Mouse (Mus musculus): ENCODE data around the gene Ipo5.

The Ipo5 gene

DNA sequence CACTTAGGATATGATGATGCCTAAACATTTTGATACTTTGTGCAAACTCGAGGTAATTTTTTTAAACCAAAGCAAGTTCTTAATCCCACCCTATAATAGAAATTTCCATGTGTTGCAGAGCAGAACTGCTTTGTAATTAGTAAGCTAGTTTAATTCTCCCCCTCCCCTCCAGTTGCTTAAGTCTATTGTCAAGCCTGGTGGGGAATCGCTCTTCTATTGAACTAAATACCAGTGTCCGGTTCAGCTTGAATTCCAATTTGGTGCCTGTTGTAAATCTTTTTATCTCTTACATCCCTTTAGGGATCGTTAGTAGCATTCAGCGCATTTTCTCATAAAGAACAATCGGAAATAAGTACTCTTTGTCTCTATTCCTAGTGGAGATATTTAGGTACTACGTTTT lies 1.9 kb downstream of the Ipo5 start:
- no peak for DNase-seq (ENCODE audit: extremely low read depth, insufficient read length, low spot score)

DNA sequence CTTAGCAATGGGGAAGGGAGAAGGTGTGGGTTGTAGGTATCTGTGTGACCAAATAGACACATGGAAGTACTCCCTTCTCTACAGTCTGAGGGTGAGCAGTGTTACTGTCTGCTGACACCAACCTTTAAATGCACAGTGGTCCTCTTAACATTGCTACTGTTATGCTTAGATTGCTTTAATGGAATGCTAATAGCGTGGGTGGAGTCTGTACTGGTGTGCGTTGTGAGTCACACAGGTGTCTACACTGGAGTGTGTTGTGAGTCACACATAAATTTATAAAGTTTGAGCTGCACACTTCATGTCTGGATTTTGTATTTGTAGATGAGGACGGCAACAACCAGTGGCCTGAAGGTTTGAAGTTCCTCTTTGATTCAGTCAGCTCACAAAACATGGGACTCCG lies 10.8 kb downstream of the Ipo5 start:
- DNase-seq (ENCODE audit: extremely low read depth, insufficient read length, low spot score), result no peak

DNA sequence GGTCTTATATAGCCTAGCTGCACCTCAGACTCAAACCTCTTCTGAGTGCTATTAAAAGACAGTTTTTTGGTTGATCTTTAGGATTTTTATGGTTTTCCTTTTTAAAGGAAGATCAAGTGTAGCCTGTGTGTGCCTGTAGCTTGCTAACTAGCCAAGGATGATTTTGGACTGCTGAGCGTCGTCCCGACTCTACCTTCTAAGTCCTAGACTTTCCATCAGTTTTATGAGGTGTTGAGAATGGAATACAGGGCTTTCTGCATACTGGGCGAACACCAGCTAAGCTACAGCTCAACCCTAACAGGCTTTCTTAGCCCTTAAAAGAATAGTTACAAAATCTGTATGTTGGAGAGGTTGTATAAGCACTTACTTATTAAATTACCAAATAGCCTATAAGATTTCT lies 13.0 kb downstream of the Ipo5 start:
- DNase-seq (ENCODE audit: extremely low read depth, insufficient read length, low spot score), result no peak

DNA sequence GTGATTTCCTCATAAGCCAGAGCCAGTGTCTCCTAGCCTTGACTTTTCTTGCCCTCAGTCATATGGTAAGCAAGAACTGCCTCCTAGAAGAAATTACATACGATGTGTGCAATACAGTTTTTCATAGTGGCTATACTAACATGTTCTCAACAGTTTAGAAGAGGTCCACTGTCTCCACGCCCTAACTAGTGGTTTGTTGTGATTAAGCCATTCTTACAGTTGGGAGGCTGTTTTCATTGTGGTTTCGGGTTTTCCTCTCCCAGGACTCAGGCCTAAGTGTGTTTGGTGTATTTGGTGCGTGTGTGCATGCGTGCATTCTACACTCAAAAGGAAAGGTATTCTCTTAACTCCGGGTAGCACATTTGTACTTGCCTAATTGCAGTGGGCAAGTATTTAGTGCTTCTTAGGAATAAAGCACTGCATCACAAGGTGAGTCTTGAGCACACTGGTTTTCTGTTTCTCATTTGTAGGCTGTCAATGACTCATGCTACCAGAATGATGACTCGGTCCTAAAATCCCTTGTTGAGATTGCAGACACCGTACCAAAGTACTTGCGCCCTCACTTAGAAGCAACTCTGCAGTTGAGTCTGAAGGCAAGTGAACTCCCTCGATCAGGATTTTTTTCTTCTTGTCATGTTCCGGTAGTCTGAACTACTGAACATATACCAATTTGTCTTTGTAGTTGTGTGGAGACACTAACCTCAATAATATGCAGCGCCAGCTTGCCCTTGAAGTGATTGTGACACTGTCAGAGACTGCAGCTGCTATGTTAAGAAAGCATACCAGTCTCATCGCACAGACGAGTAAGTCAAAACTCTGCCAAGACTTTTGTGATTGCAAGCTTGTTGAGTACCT lies 14.9 kb downstream of the Ipo5 start:
- DNase-seq (ENCODE audit: extremely low read depth, insufficient read length, low spot score), result peak; percentile 17

DNA sequence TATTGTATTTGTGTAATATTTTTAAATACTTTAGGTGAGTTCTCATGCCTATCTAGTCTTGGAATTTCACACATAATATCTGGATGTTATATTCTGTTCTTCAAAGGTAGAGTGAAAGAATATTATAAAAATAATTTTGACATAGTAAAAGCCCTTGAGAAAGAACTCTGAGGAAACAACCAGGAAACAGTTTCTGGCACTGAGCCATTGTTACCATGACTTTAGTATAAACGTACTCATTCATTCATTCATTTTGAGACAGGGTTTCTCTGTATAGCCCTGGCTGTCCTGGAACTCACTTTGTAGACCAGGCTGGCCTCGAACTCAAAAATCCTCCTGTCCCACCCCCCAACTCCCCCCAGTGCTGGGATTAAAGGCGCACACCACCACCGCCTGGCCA lies 20.2 kb downstream of the Ipo5 start:
- DNase-seq (ENCODE audit: extremely low read depth, insufficient read length, low spot score), result no peak

DNA sequence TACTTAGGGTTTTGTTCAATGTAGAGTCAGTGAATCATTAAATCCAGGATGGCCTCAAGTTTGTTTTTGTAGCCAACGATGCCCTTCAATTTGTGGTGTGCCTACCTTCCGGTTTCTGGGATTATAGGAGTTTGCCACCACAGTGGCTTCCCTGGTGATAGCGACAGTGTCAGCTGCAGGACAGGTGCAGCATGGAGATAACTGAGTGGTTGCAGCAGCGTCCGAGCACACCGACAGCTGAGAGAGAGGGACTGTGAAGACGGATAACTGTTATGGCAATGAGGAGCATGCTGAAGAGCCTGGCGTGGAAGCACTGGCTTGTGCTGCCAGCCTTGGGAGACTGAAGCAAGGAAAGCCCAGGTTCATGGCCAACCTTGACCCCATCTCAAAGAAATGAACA lies 22.6 kb downstream of the Ipo5 start:
- DNase-seq (ENCODE audit: extremely low read depth, insufficient read length, low spot score), result no peak

DNA sequence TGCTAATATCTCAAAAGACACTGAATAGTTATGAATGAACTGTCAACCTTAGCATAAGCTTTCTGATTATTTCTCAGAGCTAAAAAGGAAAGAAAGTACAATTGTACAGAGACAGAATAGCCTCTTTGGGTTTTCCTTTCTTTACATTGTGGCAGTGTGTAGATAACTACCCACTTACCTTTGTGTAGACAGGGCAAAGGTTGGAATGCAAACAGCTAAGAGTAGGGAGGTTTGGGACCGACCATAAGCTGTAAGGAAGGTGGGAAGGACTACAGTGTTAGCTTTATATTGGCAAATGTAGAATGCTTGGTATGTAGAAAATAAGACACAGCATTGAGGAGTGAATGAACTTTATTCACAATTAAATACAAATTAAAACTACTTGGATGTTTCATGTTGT lies 26.1 kb downstream of the Ipo5 start:
- no peak for DNase-seq (ENCODE audit: extremely low read depth, insufficient read length, low spot score)

DNA sequence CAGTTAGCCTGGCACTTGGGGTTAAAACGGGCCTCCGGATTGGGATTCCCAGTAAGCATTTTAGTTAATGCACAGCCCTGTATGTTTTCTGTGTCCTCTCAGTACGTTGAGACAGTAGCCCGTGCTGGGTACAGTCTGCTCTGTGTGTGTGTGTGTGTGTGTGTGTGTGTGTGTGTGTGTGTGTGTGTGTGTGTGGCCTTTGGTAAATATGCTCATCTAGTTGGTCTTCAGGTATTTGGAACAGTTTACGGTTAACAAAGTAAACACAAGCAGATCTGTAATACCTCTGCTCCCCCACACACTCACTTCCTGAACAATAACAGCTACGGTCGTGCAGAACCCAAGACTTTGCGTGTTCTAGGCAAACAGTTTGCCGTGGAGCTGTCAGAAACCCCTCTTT lies 31.8 kb downstream of the Ipo5 start:
- DNase-seq (ENCODE audit: extremely low read depth, insufficient read length, low spot score), result no peak

DNA sequence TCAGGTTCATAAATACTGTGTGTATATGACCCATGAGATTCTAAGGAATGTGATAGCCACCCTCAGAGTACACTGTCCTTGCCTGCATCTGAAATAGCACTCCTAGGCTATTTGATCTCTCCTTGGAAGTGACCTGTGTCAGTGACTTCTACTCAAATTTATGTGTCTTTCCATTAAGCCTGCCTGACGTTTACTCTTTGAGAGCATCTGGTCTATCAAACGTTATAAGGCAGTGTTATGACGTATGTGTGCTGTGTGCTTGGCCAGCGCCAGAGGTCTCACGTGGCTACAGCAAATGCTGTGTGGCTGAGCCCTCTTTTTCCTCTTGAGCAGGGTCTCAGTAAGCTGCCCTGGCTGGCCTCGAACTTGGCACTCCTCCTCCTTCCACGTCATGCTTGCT lies 34.1 kb downstream of the Ipo5 start:
- no peak for DNase-seq (ENCODE audit: extremely low read depth, insufficient read length, low spot score)

DNA sequence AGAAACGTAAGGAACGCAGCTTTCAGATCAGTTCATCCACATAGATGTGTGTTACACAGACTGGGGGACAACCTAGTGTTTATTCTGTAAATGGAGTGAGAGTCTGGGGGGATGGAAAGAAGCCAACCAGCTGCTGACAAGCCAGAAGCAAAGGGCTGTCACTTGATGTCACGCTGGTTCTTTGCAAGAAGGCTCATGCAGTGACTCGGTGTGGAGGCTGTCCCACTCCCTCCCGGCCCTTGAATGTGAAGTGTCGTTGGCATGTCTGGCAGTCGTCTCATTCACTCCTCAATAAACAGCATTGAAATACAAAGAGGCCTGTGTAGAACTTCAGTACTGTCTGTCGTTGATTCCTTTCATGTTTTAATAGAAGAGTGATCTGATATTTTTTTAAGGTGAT lies 36.1 kb downstream of the Ipo5 start:
- no peak for DNase-seq (ENCODE audit: extremely low read depth, insufficient read length, low spot score)

DNA sequence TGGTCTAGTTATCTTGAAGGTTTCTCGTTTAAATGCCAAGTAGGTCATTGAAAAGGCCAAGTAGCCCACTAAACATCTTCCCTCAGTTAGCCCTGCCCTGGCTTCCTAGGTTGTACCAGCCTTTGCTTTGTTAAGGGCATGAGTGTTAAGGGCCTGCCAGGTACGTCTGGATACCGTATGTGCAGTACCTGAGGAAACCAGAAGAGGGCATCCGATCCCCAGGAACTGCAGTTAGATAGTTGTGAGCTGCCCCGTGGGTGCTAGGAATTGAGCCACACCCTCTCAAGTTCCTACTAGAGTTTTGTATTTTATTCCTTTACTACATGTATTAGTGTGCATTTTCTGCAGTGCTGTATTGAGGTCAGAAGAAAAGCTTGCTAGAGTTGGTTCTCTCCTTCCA lies 38.0 kb downstream of the Ipo5 start:
- no peak for DNase-seq (ENCODE audit: extremely low read depth, insufficient read length, low spot score)

DNA sequence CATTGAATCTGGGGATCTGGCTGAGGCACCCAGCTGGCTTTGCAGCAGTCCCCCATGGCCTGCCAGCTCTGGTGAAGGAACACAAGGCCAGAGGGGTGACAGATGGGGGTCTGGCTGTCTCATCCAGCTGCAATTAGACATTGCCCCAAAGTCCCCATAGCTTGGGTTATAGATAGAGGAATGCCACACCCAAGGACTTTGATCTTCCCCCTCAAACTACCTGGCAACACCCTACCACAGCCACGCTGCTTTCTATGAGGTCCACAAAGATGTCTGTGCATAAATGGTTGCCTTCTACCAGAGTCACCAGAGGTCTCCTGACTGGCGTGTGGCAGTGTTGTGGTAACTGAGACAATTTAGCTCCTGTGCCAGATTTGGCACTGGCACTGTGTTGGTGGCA lies 39.0 kb downstream of the Ipo5 start:
- DNase-seq (ENCODE audit: extremely low read depth, insufficient read length, low spot score), result no peak

DNA sequence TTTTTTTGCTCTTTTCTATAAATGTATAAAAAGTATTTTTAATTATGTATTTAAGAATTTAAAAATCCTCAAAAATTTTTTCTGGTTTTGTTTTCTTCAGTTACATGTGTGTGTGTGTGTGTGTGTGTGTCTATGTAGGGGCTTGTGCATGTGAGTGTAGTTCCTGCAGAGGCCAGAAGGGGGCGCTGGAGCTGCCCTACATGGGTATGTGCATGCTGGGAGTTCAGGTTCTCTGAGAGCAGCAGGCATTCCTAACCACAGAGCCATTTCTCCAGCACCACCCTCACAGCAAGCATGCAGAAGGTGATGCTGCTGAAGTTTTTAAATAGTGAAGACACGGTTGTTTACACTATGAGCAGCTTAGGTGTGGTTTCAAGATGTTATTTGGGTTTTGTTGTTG lies 41.4 kb downstream of the Ipo5 start:
- DNase-seq (ENCODE audit: extremely low read depth, insufficient read length, low spot score), result no peak

DNA sequence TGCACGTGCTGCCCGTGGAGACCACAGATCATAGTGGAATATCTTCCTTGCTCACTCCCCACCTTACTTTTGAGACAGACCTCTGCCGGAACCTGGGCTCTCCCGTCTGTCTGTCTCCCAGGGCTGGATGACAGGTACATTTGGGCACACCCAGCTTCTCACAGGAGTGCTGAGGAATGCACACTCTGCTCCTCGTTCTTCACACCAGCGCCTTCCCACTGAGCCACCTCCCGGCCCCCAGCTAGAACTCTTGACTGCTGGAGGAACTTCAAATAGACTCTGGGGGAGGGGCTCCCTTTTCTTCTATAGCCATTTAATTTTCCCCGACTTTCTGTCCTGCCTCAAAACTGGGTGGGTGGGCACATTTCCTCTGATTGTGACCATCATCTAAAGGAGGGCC lies 49.5 kb downstream of the Ipo5 start:
- no peak for DNase-seq (ENCODE audit: extremely low read depth, insufficient read length, low spot score)

DNA sequence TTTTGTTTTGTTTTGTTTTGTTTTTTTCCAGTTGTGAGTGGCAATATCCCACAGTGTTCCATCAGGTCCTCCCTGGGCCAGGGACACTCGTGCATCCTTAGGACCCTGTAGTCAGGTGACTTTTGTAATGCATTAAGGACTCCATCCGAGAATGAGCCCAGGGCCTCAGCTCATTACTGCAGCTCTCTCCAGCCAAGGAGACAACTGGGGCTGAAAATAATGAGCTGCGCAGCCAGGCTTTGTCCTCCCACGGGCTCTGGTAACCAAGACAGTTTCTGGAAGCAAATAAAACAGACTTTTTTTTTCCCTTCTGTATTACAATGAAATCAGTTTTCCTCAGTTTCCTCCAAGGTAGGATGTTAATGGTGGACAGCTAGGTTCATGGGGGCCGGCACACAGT lies 50.0 kb downstream of the Ipo5 start:
- no peak for DNase-seq (ENCODE audit: extremely low read depth, insufficient read length, low spot score)

DNA sequence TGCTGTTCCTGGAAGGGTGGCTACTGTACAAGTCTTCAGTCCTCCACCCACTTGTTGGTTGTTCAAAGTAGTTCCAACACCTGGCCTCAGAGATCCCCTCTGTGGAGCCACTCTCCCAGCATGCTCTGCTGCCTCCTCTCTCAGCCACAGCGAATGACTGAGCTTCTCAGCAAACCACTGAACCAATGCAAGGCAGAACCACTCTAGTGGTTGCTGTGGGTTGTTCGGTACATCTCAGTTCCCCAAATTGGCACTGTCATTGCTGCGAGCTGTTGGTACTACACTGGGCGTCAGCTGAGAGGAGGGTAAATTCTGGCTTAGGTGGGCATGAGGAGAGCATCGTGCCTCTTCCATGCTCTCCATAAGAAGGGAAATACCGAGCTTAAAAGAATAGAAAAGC lies 56.0 kb downstream of the Ipo5 start:
- DNase-seq (ENCODE audit: extremely low read depth, insufficient read length, low spot score), result no peak

DNA sequence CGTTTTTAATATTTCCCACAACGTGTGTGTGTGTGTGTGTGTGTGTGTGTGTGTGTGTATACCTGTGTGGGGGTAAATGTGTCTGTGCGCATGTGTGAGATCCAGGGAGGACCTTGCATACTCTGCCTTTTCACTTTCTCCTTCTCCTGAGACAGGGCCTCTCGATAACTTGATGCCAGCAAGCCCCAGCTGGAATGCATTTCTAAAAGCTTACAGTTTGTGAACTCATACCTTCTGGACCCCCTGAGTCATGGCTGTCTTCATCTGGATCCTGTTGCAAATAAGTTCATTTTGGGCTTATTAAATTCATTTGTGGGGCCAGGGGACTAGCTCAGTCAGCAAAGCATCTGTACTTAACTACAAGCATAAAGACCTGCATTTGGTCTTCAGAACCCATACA lies 57.7 kb downstream of the Ipo5 start:
- no peak for DNase-seq (ENCODE audit: extremely low read depth, insufficient read length, low spot score)

DNA sequence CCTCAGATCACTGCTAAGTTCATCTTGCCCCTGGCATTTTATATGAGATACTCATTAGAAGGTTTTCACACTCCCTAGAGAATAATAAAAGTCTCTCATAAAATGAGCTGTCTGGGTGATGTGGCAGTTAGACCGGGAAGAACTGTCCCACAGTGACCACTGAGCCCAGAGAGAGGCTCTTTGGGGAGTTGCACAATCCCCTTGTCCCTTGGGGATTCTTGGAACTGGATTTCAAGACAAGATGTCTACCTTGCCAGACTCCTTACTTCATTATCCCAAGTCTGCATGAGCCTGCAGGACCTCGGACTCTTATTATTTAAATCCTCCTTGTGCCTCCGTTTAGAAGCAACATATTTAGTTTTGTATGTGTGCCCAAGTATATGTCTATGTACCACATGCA lies 58.6 kb downstream of the Ipo5 start:
- DNase-seq (ENCODE audit: extremely low read depth, insufficient read length, low spot score), result peak; percentile 45

DNA sequence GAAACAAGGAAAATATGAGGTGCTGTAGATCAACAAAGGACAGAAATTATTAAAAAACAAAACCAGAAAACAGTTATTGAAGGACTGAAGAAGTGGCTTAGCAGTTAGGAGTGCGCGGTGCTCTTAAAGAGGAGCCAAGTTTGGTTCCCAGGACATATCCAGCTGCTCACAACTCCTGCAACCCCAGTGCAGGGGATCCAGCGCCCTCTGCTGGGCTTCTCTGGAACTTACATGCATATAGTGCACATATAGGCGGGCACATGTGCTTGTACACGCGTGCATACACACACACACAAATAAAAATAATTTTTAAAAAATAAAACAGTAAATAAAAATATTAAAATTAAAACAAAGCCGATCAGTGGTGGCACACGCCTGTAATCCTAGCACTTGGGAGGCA lies 59.6 kb downstream of the Ipo5 start:
- no peak for DNase-seq (ENCODE audit: extremely low read depth, insufficient read length, low spot score)

DNA sequence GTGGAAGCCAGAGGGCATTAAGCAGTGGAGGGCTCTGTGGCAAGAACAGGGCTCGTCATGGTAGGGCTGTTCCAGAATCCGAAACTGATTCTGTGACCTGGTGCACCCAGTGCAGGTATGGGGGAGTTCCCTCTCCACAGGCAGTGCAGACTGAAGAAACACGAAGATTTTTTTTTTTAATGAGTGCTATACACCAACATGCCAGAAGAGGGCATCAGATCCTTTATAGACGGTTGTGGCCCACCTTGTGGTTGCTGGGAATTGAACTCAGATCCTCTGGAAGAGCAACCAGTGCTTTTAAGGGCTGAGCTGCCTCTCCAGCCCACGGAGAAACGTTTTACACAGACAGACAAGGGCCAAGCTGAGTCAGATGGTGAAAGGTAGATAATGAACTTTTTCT lies 60.3 kb downstream of the Ipo5 start:
- no peak for DNase-seq (ENCODE audit: extremely low read depth, insufficient read length, low spot score)

DNA sequence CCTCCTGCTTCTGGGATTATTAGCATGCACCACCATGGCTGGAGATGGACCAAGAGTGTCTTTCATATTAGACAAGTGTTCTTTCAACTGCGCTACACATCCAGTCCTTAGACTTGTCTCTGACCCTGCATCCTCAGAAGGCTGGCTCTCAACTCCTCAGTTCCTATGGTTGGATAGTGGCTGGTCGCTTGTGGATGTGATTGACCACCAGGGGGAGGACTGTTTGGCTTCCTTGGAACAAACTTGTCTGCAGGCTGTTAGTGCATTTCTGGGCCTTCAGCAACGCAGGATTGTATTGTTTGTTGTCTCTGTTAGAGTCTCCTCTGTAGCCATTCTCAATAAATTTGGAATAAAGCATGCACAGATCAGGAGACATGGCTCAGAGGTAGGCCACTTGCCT lies 68.5 kb downstream of the Ipo5 start:
- DNase-seq (ENCODE audit: extremely low read depth, insufficient read length, low spot score), result no peak

DNA sequence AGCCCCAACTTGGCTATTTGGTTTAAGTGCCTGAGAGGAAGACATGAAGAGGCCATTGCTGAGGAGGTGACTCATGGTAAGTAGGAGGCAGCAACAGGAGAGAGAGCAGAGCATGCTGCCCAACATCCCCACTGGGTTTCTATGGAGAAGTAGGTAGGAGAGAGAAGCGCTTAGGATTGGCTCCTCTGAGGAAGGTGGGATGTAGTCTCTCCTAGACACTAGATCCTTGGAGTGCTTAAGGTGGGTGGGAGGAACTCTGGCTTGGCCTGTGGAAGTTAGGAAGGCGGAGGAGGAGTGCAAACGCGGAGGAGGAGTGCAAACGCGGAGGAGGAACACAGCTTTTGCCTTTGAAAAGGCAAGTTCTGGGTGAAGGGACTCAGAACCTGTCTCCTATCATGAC lies 78.1 kb downstream of the Ipo5 start:
- DNase-seq (ENCODE audit: extremely low read depth, insufficient read length, low spot score), result no peak
